Mouse (Mus musculus) naive thymus-derived CD4-positive, alpha-beta T cell, adult 2 months (primary cell): ENCODE data around the gene Sp6.

Experiments used
- DNase-seq: peaks from one replicate; pipeline ENCODE4 v3.0.0-alpha.2; 2011; ENCODE audit warnings: low read depth

Gene Sp6

DNA sequence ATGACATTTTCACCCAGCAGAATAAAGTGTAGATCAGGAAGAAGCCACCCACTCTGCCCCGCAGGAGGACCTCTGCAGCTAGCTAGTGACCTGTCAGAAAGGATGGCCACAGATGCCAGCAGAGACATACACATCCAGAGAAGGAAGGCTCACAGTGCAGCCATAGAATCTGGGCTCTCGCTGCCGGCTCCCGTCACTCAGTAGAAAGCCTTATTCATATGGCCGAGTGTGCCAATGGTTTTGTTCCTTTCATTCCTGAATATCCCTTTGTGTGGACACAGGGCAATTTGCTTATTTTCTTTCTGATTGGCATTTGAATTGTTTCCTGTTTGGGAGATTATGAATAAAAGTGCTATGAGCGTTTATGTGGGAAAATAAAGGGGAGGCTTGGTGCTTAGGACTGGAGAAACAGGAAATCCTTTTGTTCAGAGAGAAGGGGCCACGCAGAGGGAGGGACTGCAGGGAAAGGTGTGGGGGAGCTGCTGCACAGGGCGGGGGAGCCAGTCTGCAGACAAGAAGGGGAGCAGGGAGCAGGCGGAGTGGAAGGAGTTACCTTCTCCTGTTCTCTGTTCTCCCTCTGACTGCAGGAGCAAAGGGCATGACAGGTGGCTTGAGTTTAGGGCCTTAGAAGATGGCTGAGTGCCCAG lies 50.2 kb downstream of the Sp6 start:
- DNase-seq: no peak

DNA sequence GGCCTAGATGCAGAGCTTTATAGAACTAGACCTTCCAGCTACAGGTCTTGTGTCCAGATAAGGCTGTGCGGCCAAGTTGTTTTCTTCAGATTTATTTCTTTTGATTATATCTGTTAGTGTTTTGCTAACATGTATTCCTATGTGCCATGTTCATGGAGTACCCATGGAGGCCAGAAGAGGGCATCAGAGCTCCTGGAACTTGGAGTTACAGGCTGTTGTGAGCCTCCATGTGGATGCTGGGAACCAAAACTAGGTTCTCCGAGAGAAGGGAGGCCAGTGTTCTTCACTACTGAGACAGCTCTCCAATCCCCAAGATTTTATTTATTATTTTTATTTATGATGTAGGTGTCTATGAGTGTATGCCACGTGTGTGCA lies 50.7 kb downstream of the Sp6 start:
- DNase-seq: no peak

DNA sequence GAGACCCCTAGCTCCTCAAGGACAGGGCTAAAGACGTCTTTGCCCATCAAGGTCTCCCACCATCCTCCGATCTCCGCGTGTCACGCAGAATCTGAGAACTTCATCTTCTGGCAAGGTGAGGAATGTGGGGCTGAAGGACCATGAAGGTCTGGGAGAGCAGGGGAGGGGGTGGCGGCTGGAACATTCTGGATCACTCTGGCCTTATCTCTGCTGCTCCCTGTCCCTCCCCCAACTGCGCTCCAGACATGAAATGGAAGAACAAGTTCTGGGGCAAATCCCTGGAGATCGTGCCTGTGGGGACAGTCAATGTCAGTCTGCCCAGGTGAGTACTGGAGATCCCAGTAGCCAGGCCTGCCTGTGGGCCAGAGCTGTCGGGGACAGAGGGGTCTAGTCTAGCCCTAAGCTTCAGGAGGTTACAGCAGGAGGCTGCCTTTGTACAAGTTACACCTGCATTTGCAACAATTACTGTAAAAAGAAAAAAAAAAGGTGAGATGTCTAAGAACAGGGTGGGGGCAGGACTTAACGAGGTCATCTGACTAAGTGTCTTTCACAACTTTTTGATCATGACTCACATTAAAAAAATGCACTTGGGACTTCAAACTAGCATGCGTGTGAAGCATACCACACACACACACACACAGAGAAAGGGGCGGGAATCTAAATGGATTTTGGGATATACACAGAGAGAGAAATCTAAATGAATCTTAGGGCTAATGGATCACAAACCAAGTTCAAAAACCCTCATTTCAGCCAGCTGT lies 52.5 kb downstream of the Sp6 start:
- DNase-seq: no peak

DNA sequence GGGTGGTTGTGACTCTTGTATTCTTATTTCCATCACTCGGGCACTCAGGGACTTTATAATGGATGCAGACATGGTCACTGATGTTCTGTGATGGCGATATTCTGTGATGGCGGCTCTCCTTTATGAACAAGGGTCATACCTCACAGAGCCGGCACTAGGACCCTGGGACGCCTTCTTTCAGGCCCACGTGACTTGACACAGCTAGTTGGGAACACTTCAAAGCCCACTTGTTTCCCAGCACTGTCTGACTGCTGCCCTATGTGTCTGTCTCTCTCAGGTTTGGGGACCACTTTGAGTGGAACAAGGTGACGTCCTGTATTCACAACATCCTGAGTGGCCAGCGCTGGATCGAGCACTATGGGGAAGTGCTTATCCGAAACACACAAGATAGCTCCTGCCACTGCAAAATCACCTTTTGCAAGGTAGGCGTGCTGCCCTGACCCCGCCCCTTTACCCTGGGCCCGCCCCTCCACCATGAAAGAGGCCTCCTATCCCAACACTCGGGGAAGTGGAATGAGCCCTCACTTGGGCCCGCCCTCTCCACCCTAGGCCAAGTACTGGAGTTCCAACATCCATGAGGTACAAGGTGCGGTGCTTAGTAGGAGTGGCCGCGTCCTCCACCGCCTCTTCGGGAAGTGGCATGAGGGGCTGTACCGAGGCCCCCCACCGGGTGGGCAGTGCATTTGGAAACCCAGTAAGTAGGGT lies 53.6 kb downstream of the Sp6 start:
- DNase-seq: no peak

DNA sequence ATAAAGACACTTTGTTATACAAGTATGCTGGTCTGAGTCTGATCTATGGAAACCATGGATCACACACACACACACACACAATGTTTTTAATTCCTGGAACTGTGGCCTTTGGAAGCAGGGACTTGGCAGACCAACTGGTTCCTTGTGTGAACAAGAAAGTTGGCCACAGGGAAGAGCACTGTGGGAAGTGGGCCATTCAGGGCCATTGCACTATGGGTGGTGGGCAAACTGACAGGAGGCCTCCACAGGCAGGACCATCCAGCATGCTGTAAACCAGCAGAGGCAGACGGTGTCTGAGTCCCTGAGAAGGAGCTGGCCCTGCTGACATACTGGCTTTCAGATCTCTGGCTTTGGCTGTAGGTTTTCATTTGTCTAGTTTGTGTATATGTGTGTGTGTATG lies 56.1 kb downstream of the Sp6 start:
- no peak for DNase-seq

DNA sequence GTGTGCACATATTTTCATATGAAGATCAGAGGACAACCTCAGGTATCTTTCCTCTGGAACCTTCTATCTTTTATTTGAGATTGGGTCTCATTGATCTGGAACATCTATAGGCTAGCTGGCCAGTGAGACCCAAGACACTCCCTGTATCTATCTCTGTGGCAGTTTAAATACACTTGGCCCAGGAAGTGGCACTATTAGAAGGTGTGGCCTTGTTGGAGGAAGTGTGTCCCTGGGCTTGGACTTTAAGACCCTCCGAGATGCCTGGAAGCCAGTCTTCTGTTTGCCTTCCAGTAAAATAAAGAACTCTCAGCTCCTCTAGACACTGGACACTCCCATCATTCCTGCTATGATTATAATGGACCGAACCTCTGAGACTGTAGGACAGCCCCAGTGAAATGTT lies 56.6 kb downstream of the Sp6 start:
- no peak for DNase-seq

DNA sequence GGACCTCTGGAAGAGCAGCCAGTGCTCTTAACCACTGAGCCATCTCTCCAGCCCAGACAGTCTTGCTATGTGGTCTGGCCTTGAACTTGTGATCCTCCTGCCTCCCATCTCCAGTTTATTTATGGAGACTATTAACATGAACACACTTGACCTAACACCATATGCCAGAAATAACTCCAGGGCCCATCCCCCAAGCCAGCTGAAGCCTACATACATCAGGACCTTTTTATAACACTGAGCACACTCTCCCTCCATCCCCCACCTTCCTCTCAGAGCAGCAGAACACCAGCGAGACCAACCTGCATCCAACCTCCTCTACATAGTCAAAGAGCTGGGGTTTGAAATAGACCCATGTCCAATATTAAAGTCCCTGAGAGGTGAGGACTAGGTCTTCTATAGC lies 57.9 kb downstream of the Sp6 start:
- DNase-seq: no peak

DNA sequence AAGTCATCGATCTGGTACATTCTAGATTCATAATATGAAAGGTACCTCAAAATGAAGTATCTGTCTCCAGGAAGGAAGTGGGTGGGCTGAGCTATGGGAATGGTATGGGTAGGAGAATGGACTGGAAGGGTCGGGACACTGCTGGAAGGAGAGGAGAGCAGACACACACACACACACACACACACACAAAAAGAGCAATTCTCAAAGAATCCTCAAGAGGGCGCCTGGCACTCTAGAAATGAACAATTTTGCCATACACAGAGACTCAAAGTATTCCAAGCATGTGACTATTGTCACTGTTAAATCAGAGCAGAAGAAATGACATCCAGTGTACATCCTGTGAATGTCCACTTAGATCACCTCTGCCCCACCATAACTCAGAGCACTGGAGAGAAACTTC lies 59.3 kb downstream of the Sp6 start:
- DNase-seq: peak; percentile 66

DNA sequence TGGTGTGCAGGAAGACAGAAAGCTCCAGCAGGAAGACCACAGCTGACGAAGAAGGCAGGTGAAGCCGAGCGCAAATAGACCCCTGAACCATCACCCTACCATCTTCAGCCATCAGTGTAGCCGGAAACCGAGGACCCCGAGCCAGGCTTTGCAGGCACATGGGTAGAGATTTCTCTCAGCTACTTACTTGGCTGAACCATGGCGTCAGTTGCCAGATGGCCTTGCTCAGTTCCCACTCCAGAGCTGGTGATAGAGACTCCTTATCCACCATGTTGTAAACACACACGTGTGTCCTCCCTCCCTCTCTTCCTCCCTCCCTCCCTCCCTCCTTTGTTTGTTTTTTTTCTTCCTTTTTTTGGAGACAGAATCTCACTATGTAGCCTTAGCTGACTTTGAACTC lies 61.0 kb downstream of the Sp6 start:
- no peak for DNase-seq
